Mouse (Mus musculus) ES-E14 (cell line): ENCODE measurements around the gene Myocd.

Experiments
- CHD2 ChIP-seq: IDR thresholded peaks from 2 replicates; pipeline ENCODE4 v1.6.1; 2014; ENCODE audit warnings: mild to moderate bottlenecking, low read depth, low read length, inconsistent platforms
- MAFK ChIP-seq: IDR thresholded peaks from 2 replicates; pipeline ENCODE4 v1.6.1; 2014; ENCODE audit warnings: mild to moderate bottlenecking, low read depth, low read length, inconsistent platforms; ENCODE audit not compliant: insufficient read depth

GRCm38 (mm10) chr11:65213806-65214205 lies 56.0 kb downstream of the Myocd start:
- TF ChIP-seq MAFK, result no peak
- no peak for TF ChIP-seq CHD2
